Mouse (Mus musculus): ENCODE data around the gene Gm49661.

Gm49661 gene

DNA sequence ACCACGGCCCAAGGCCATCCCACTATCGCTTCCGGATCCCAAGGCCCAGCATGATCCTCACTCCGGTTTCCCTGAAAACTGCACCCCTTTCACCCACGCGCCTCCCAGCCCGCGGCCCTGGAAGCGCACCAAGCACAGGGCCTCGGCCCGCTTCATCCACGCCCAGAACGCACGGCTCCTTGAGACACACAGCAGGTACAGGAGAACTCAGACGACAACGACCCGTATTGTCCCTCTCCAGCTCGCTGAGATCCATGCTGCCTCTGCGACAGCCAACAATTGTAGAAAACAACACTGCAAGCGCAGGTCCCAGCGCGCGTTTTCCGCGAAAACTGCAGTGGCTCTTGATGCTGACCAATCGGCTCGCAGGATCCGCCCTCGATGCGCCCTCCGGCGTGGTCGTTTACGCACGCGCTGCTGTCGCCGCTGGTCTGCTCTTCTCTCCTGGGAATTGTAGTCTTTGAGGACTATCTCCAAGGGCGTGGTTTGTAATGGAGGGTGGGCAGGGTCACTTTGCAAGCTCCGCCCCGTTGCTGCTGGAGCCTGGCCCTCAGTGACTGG is 3.4 kb downstream of the Gm49661 start:
- peak; percentile 98 for DNase-seq

DNA sequence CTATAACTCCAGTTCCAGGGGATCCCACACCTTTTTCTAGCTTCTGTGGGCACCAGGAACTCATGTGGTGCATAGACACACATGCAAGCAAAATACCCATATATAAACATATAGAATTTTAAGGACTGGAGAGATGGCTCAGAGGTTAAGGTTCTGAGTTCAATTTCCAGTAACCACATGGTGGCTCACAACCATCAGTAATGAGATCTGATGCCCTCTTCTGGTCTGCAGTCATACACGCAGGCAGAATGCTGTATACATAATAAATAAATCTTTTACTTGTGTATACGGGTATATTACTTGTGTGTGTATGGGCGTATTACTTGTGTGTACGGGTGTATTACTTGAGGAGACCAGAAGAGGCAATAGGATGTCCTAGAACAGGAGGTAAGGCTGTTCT is 5.3 kb downstream of the Gm49661 start:
- no peak for DNase-seq

DNA sequence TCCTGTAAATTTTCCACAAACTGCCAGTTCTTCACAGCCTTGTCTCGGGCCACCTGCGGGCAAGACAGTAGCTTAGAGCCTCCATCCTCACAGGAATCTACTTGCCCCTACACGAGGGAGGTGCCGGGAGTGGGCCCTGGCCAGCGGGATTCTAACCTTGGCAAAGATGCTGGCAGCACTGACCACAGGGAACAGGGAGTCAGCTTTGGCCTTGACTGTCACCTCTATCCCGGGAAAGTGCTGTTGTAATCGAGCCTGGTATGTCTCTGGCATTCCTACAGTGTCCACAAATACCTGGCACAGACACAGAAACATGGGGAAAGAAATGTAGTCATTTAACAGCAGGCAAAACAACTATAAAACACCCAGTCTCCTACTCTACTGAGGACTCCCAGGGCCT is 9.4 kb downstream of the Gm49661 start:
- DNase-seq, result no peak

GRCm38 (mm10) chr8:84956768-84957167 is 12.5 kb downstream of the Gm49661 start:
- DNase-seq, result peak; percentile 79

GRCm38 (mm10) chr8:84952612-84953255 is 16.5 kb downstream of the Gm49661 start:
- peak; percentile 48 for DNase-seq

DNA sequence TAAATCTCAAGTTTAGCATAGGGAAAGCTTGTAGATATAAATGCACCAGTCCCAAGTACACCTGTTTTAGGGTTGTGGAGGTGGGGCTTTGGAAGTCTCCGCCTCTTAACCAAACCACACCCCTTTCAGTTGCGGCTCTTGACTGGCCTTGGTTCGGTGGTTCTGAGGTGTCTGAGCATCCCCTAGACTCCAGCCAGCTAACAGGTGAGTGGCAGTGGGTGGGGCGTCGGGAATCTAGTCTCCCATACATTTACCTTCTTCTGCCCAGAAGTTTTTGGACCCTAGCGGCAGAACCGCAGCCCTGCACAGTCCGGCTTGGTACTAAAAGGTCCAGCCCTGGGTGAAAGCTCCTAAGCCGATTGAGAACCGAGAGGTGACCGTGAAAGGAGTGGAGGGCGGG is 19.5 kb downstream of the Gm49661 start:
- no peak for DNase-seq

GRCm38 (mm10) chr8:84947241-84947545 is 22.0 kb downstream of the Gm49661 start:
- DNase-seq, result peak; percentile 54

DNA sequence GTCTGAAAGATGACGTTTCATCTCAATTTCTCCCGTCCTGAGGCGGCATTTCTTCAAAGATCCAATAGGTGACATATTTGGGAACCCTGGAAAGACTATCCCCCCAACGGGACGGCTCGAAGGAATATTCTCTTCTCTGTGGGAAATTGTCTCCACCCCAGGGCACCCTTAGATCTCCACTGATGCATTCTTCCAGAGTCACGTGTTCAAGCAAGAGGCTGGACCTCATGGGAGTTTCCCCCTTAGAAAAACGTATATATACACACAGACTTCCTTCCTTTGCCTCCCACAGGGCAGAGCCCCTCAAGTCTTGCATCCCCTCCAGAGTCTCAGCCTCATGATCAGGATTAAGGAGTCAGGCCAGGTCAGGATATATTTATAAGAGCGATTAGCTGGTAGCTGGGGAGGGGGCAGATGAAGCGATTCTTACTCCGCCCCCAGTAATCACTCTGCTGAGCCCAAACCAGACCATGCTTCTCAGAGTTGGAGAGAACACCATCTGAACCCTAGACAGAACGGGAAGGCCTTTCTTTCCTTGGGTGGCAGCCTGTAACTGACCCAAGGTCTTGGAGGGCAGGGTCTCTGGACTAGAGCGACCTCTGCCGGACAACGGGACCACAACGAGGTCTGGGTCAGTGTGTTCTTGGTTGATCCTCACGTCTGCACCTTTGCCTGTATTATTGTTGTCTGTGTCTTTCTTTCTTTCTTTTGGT is 22.5 kb downstream of the Gm49661 start, which contains the start of gene Rtbdn:
Rtbdn (plus strand) TSS at position 464 of the 713 bp plus-strand sequence.
- no peak for DNase-seq

- DNase-seq, result no peak
Measured at GRCm38 (mm10) chr8:84945633-84946527, 23.4 kb downstream of the Gm49661 start.

- no peak for DNase-seq
Measured at GRCm38 (mm10) chr8:84945235-84945632, 24.0 kb downstream of the Gm49661 start.

DNA sequence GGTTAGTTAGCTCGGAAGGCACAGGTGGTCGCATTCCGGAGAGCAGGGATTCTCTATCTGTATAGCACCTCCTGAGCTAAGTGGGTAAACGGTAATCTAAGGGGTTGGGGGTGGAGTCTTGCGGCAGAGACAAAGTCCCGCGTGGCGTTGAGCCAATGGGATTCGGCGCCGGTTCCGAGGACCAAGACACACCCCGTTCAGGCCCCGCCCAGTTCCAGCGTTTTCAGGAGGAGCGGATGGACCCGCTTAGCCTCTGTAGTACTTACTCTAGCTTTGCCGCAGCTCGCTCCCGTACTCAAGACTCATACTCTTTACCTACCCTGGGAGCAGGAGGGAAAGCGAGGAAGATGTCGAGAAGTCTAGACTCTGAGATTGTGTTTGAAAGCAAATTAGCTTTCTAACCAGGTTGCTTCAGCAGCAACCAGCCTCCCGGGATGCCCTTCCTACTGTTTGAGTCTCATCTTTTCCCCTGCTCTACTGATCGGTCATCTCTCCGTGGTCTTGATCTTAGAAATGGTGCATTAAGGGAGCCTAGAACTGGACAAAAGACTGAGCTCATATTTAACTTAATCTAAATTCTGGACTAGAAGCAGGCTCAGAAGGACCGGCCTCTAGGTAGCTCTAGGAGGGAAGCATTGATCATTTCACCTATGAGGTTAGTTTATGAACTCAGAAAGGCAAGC is 24.6 kb downstream of the Gm49661 start:
- DNase-seq, result peak; percentile 33

GRCm38 (mm10) chr8:84943699-84944098 is 25.5 kb downstream of the Gm49661 start:
- DNase-seq, result no peak

DNA sequence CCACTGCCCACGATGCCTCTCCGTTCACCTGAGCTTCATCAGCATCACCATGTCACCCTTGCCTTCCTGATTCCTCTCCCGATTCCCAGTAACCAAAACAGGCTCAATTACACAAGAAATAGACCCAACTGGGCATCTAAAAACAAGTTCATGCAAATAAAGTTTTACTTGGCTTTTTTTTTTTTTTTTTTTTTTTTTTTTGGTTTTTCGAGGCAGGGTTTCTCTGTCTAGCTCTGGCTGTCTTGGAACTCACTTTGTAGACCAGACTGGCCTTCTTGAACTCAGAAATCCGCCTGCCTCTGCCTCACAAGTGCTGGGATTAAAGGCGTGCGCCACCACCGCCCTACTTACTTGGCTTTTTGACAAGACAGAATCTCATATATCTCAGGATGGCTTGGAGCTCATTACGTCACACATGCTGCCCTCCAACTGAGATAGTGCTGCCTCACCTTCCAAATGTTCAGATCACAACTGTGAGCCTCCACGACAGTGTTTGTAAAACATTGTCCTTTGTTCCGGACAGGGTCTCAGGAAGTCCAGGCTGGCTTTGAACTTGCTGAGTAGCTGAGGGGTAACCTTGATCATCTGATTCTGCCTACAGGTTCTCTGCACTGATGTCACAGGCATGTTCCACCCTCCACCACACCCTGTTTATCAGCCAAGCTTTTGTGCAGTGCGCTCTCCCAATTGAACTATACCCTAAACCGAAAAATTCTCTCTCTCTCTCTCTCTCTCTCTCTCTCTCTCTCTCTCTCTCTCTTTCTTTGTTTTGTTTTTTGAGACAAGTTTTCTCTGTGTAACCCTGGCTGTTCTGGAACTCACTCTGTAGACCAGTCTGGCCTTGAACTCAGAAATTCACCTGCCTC is 31.4 kb downstream of the Gm49661 start:
- DNase-seq, result no peak

DNA sequence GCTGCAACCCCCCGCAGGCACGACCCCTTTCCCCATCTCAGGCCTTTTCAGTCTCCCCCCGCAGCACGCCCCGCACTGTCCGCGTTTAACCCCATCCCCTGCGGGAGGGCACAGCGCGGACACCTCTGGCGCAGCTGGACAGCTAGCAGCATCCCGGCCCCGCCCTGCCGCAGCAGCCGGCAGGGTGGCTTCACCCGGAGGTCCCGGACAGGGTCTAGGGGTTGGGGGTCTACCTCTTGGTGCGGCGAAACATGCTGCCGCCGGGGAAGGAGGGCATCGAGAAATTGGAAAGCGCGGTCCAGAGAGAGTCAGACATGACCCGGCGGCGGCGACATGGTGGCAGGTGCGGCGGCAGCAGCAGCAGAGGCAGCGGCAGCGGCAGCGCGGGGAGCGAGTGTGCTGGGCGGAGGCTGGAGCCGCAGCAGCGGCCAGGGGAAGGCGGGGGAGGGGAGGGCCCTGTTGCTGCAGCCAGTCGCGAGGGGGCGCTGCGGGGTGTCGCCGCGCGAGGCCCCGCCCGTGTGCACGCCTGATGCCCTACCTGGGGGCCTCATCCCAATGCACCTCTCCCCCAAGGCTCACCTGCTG is 32.2 kb downstream of the Gm49661 start, which contains the start of gene Mast1:
Mast1 (minus strand) TSS at position 398 of the 585 bp plus-strand sequence.
- DNase-seq, result peak; percentile 33

GRCm38 (mm10) chr8:84936041-84936961 is 32.9 kb downstream of the Gm49661 start:
- no peak for DNase-seq

- no peak for DNase-seq
Measured at GRCm38 (mm10) chr8:84935489-84935888, 33.7 kb downstream of the Gm49661 start.

GRCm38 (mm10) chr8:84934860-84935259 is 34.4 kb downstream of the Gm49661 start:
- no peak for DNase-seq

GRCm38 (mm10) chr8:84933767-84934559 is 35.3 kb downstream of the Gm49661 start:
- no peak for DNase-seq

DNA sequence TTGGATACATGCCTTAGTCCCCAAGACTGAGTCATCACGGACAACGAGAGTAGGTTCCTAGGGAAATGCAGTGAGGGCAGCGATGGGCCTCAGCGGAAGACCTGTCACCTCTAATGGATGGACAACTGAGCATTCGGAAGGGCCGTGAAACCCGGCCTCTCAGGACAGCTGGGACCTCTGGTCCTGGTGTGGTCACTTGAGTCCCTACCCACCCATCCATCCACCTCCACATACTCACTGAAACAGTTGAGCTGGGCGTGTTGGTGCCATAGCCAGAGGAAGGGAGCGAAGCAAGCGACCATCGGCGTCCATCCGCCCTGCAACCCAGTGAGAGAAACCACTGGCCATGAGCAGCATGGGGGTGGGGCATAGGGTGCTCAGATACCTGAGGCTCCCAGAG is 38.7 kb downstream of the Gm49661 start:
- no peak for DNase-seq
